Mouse (Mus musculus) lung, embryonic 16.5 days (tissue): ENCODE measurements around the gene Tcf3. TPM values are rescaled to one million over a fixed set of nuclear protein-coding genes. Genes with fewer than 3 reads are reported as not detected.

Experiments used
- ATAC-seq: fragments of 200-750 bp; cut with Nextera tagmentation; 2 replicates; pipeline ENCODE4 v1.8.0; 2017; ENCODE audit warnings: low read depth, mild to moderate bottlenecking, moderate library complexity
- H3K27ac ChIP-seq: fragments of 300-500 bp; sonication (generic); 2 replicates; pipeline ENCODE4 v1.5.1; 2014; ENCODE audit warnings: mild to moderate bottlenecking, control low read depth, low read length
- H3K27me3 ChIP-seq: fragments of 300-500 bp; sonication (generic); 2 replicates; pipeline ENCODE4 v1.6.1; 2014; ENCODE audit warnings: low read depth, low read length, mixed read lengths; ENCODE audit not compliant: control insufficient read depth, insufficient read depth
- H3K36me3 ChIP-seq: fragments of 300-500 bp; sonication (generic); 2 replicates; pipeline ENCODE4 v1.6.1; 2014; ENCODE audit warnings: low read length; ENCODE audit not compliant: control insufficient read depth, insufficient read depth
- H3K4me1 ChIP-seq: fragments of 300-500 bp; sonication (generic); replicated peaks from 2 replicates; pipeline ENCODE4 v1.6.1; 2014; ENCODE audit warnings: low read length, mixed read lengths; ENCODE audit not compliant: control insufficient read depth, insufficient read depth
- H3K4me2 ChIP-seq: fragments of 300-500 bp; sonication (generic); 2 replicates; pipeline ENCODE4 v1.6.1; 2014; ENCODE audit warnings: low read depth, low read length, control low read depth
- H3K4me3 ChIP-seq: fragments of 300-500 bp; sonication (generic); 2 replicates; pipeline ENCODE4 v1.5.1; 2014; ENCODE audit warnings: mild to moderate bottlenecking, low read length, control low read depth
- H3K9ac ChIP-seq: fragments of 300-500 bp; sonication (generic); 2 replicates; pipeline ENCODE4 v1.6.1; 2014; ENCODE audit warnings: low read length, control low read depth
- H3K9me3 ChIP-seq: fragments of 300-500 bp; sonication (generic); 2 replicates; pipeline ENCODE4 v1.6.1; 2016; ENCODE audit warnings: low read length; ENCODE audit not compliant: control insufficient read depth
- WGBS: fragments of 180-500 bp; shearing (Covaris S2); extraction: QIAGEN DNeasy Blood & Tissue Kit; methylation state at CpG from one replicate; pipeline ENCODE4 v1.1.7; 2014; 5-methylcytosine and 5-hydroxymethylcytosine counted together
- polyA plus RNA-seq: library from polyadenylated mRNA; unstranded; fragments of >200 nt; fragmentation: Nextera tagmentation; extraction: Ambion mirVana; gene quantifications from 2 replicates; pipeline ENCODE4 v1.2.1, GENCODE M21; 2015

Tcf3 gene
- polyA plus RNA-seq, 1 experiment from 2014 or later = 81.0 TPM

- Histone ChIP-seq H3K4me1 (peaks cover 5% of the 10 kb centered on the region), H3K27ac (no peak overlapping the region), H3K4me3 (no peak overlapping the region), H3K27me3 (no peaks in the 10 kb centered on the region), H3K9ac (no peak overlapping the region), H3K4me2 (no peak overlapping the region), H3K36me3 (no peaks in the 10 kb centered on the region), H3K9me3 (no peaks in the 10 kb centered on the region; the same call in 1 of the 2 replicates)
- WGBS = 83% methylated on average over 6 of the region's 6 CpGs
- ATAC-seq = no peak
Observed at GRCm38 (mm10) chr10:80372706-80373105, 60.7 kb downstream of the Tcf3 start.

GRCm38 (mm10) chr10:80371983-80372382 lies 61.5 kb downstream of the Tcf3 start:
- H3K4me2 ChIP-seq = peak overlapping the region; percentile 37
- WGBS = 48% methylated on average over 9 of the region's 9 CpGs

GRCm38 (mm10) chr10:80371411-80371966 lies 62.0 kb downstream of the Tcf3 start:
- Histone ChIP-seq H3K4me3 (peak overlapping the region; percentile 38), H3K27ac (no peak overlapping the region; the same call in 1 of the 2 replicates), H3K4me1 (peaks cover 5% of the 10 kb centered on the region), H3K9me3 (no peaks in the 10 kb centered on the region; the same call in 1 of the 2 replicates), H3K9ac (0 out of 2 replicates have a peak overlapping the region, but pooled peaks have one; percentile 37), H3K36me3 (no peaks in the 10 kb centered on the region), H3K4me2 (peak overlapping the region; percentile 37), H3K27me3 (no peaks in the 10 kb centered on the region)
- WGBS = 3% methylated on average over 12 of the region's 12 CpGs
- peak; percentile 69 for ATAC-seq

More at GRCm38 (mm10) chr10:80371983-80372382, 61.5 kb downstream of the Tcf3 start:
- no peak overlapping the region for H3K9ac ChIP-seq
- no peaks in the 10 kb centered on the region for H3K27me3 ChIP-seq
- no peaks in the 10 kb centered on the region for H3K36me3 ChIP-seq
- H3K4me3 ChIP-seq = no peak overlapping the region
- H3K4me1 ChIP-seq = peaks cover 5% of the 10 kb centered on the region
- no peaks in the 10 kb centered on the region; the same call in 1 of the 2 replicates for H3K9me3 ChIP-seq
- no peak overlapping the region; the same call in 1 of the 2 replicates for H3K27ac ChIP-seq
- no peak for ATAC-seq

- H3K36me3 ChIP-seq = no peaks in the 10 kb centered on the region
- no peaks in the 10 kb centered on the region; the same call in 1 of the 2 replicates for H3K9me3 ChIP-seq
- no peak overlapping the region for H3K4me2 ChIP-seq
- H3K27me3 ChIP-seq = no peaks in the 10 kb centered on the region; the same call in 1 of the 2 replicates
- 69% methylated on average over 21 of the region's 21 CpGs for WGBS
- H3K4me1 ChIP-seq = peaks cover 5% of the 10 kb centered on the region
- no peak overlapping the region for H3K9ac ChIP-seq
- H3K27ac ChIP-seq = no peak overlapping the region
- H3K4me3 ChIP-seq = no peak overlapping the region
- no peak for ATAC-seq
Observed at GRCm38 (mm10) chr10:80369995-80370747, 63.3 kb downstream of the Tcf3 start.

GRCm38 (mm10) chr10:80368392-80368791 lies 65.1 kb downstream of the Tcf3 start:
- H3K4me2 ChIP-seq = no peak overlapping the region
- no peak for ATAC-seq
- 81% methylated on average over 6 of the region's 6 CpGs for WGBS
- no peaks in the 10 kb centered on the region; the same call in 1 of the 2 replicates for H3K27me3 ChIP-seq
- peaks cover 5% of the 10 kb centered on the region for H3K4me1 ChIP-seq
- H3K9ac ChIP-seq = no peak overlapping the region
- H3K4me3 ChIP-seq = no peak overlapping the region
- H3K27ac ChIP-seq = no peak overlapping the region
- H3K9me3 ChIP-seq = no peaks in the 10 kb centered on the region; the same call in 1 of the 2 replicates
- no peaks in the 10 kb centered on the region for H3K36me3 ChIP-seq

GRCm38 (mm10) chr10:80367954-80368353 lies 65.5 kb downstream of the Tcf3 start:
- Histone ChIP-seq H3K4me3 (no peak overlapping the region), H3K27ac (no peak overlapping the region), H3K9ac (no peak overlapping the region), H3K4me1 (peaks cover 5% of the 10 kb centered on the region), H3K9me3 (no peaks in the 10 kb centered on the region; the same call in 1 of the 2 replicates), H3K36me3 (no peaks in the 10 kb centered on the region), H3K27me3 (no peaks in the 10 kb centered on the region; the same call in 1 of the 2 replicates), H3K4me2 (no peak overlapping the region)
- 43% methylated on average over 5 of the region's 5 CpGs for WGBS
- ATAC-seq = no peak

GRCm38 (mm10) chr10:80365736-80366135 lies 67.7 kb downstream of the Tcf3 start:
- Histone ChIP-seq H3K36me3 (no peaks in the 10 kb centered on the region), H3K4me3 (no peak overlapping the region), H3K4me1 (no peaks in the 10 kb centered on the region), H3K9ac (no peak overlapping the region), H3K27ac (no peak overlapping the region), H3K27me3 (no peaks in the 10 kb centered on the region; the same call in 1 of the 2 replicates), H3K9me3 (no peaks in the 10 kb centered on the region; the same call in 1 of the 2 replicates), H3K4me2 (no peak overlapping the region)
- no peak for ATAC-seq
- WGBS = 60% methylated on average over 6 of the region's 6 CpGs

GRCm38 (mm10) chr10:80363734-80364133 lies 69.7 kb downstream of the Tcf3 start:
- Histone ChIP-seq H3K36me3 (no peaks in the 10 kb centered on the region), H3K9ac (no peak overlapping the region), H3K9me3 (no peaks in the 10 kb centered on the region; the same call in 1 of the 2 replicates), H3K27me3 (peaks cover 1% of the 10 kb centered on the region; the same call in 1 of the 2 replicates), H3K4me2 (no peak overlapping the region), H3K4me1 (no peaks in the 10 kb centered on the region), H3K27ac (no peak overlapping the region), H3K4me3 (no peak overlapping the region)
- WGBS = 39% methylated on average over 6 of the region's 6 CpGs
- no peak for ATAC-seq
